Mouse (Mus musculus) brown adipose tissue, adult 24 weeks (tissue): ENCODE results near the gene Fzr1. TPM values are rescaled to one million over a fixed set of nuclear protein-coding genes. Genes with fewer than 3 reads are reported as not detected.

Experiments used
- H3K27ac ChIP-seq: fragments of 200-500 bp; replicated peaks from 2 replicates; pipeline ENCODE4 v1.5.1; 2012; ENCODE audit warnings: low read depth, mild to moderate bottlenecking, low read length
- H3K4me1 ChIP-seq: fragments of 200-500 bp; 2 replicates; pipeline ENCODE4 v1.6.1; 2012; ENCODE audit warnings: low read length, mixed read lengths; ENCODE audit not compliant: control insufficient read depth, insufficient read depth, insufficient read length
- H3K4me3 ChIP-seq: fragments of 200-500 bp; 2 replicates; pipeline ENCODE4 v1.5.1; 2012; ENCODE audit warnings: low read depth, mild to moderate bottlenecking, low read length, moderate library complexity; ENCODE audit not compliant: insufficient read depth
- polyA plus RNA-seq: library from polyadenylated mRNA; stranded (reverse); fragments of >200 nt; gene quantifications from 2 replicates; pipeline ENCODE4 v1.2.4, GENCODE M21; 2012; ENCODE audit not compliant: missing spikeins, insufficient read depth, insufficient read length

The Fzr1 gene
- polyA plus RNA-seq, 1 experiment = 9.3 TPM

- H3K4me3 ChIP-seq = no peak overlapping the region
- H3K4me1 ChIP-seq = peaks cover 9% of the 10 kb centered on the region
- H3K27ac ChIP-seq = no peak overlapping the region
Measured at GRCm38 (mm10) chr10:81363436-81364346, 14.6 kb downstream of the Fzr1 start.

GRCm38 (mm10) chr10:81362336-81362949, 15.9 kb downstream of the Fzr1 start:
- Histone ChIP-seq H3K4me1 (peaks cover 11% of the 10 kb centered on the region), H3K27ac (no peak overlapping the region), H3K4me3 (no peak overlapping the region)

- Histone ChIP-seq H3K27ac (no peak overlapping the region), H3K4me1 (peaks cover 16% of the 10 kb centered on the region), H3K4me3 (no peak overlapping the region)
Measured at GRCm38 (mm10) chr10:81360721-81361120, 17.6 kb downstream of the Fzr1 start.

GRCm38 (mm10) chr10:81358841-81359240, 19.5 kb downstream of the Fzr1 start:
- H3K4me1 ChIP-seq = peaks cover 9% of the 10 kb centered on the region; the same call in 1 of the 2 replicates
- peak overlapping the region; percentile 39; the same call in 1 of the 2 replicates for H3K27ac ChIP-seq
- peak overlapping the region; percentile 82 for H3K4me3 ChIP-seq

GRCm38 (mm10) chr10:81358209-81358608, 20.1 kb downstream of the Fzr1 start:
- Histone ChIP-seq H3K4me1 (peaks cover 9% of the 10 kb centered on the region; the same call in 1 of the 2 replicates), H3K27ac (no peak overlapping the region; the same call in 1 of the 2 replicates)

GRCm38 (mm10) chr10:81356991-81357844, 21.1 kb downstream of the Fzr1 start, which contains the start of gene Mfsd12:
Gene Mfsd12, plus strand, starts transcription at chr10:81357491.
- peaks cover 9% of the 10 kb centered on the region; the same call in 1 of the 2 replicates for H3K4me1 ChIP-seq
- peak within 1 kb of the TSS; percentile 54 for H3K27ac ChIP-seq
- peak within 1 kb of the TSS; percentile 82 for H3K4me3 ChIP-seq

More at GRCm38 (mm10) chr10:81358209-81358608, 20.1 kb downstream of the Fzr1 start:
- peak overlapping the region; percentile 82 for H3K4me3 ChIP-seq

GRCm38 (mm10) chr10:81356352-81356990, 21.8 kb downstream of the Fzr1 start:
- Histone ChIP-seq H3K4me1 (peaks cover 9% of the 10 kb centered on the region; the same call in 1 of the 2 replicates), H3K27ac (peak overlapping the region; percentile 67), H3K4me3 (peak overlapping the region; percentile 58)

GRCm38 (mm10) chr10:81355533-81355932, 22.8 kb downstream of the Fzr1 start:
- Histone ChIP-seq H3K4me1 (peaks cover 9% of the 10 kb centered on the region; the same call in 1 of the 2 replicates), H3K4me3 (no peak overlapping the region), H3K27ac (no peak overlapping the region)

GRCm38 (mm10) chr10:81354738-81355477, 23.4 kb downstream of the Fzr1 start:
- Histone ChIP-seq H3K4me1 (peaks cover 9% of the 10 kb centered on the region; the same call in 1 of the 2 replicates), H3K27ac (no peak overlapping the region), H3K4me3 (no peak overlapping the region)

GRCm38 (mm10) chr10:81351678-81352291, 26.5 kb downstream of the Fzr1 start:
- no peak overlapping the region for H3K27ac ChIP-seq
- H3K4me3 ChIP-seq = no peak overlapping the region
- peaks cover 6% of the 10 kb centered on the region for H3K4me1 ChIP-seq

GRCm38 (mm10) chr10:81350351-81351063, 27.8 kb downstream of the Fzr1 start, which contains the start of gene Hmg20b:
Gene Hmg20b, minus strand, starts transcription at chr10:81350480.
- Histone ChIP-seq H3K27ac (peak within 1 kb of the TSS; percentile 67), H3K4me1 (peaks cover 3% of the 10 kb centered on the region; the same call in 1 of the 2 replicates), H3K4me3 (peak within 1 kb of the TSS; percentile 89)

- Histone ChIP-seq H3K4me3 (peak overlapping the region; percentile 89), H3K27ac (peak overlapping the region; percentile 67), H3K4me1 (peaks cover 3% of the 10 kb centered on the region; the same call in 1 of the 2 replicates)
Measured at GRCm38 (mm10) chr10:81349961-81350350, 28.4 kb downstream of the Fzr1 start.

- peaks cover 3% of the 10 kb centered on the region; the same call in 1 of the 2 replicates for H3K4me1 ChIP-seq
- H3K27ac ChIP-seq = no peak overlapping the region
- H3K4me3 ChIP-seq = peak overlapping the region; percentile 89
Measured at GRCm38 (mm10) chr10:81349146-81349545, 29.2 kb downstream of the Fzr1 start.
